Comparison of ENCODE assay signal across 27 mouse cellular contexts in the genomic region with DNA sequence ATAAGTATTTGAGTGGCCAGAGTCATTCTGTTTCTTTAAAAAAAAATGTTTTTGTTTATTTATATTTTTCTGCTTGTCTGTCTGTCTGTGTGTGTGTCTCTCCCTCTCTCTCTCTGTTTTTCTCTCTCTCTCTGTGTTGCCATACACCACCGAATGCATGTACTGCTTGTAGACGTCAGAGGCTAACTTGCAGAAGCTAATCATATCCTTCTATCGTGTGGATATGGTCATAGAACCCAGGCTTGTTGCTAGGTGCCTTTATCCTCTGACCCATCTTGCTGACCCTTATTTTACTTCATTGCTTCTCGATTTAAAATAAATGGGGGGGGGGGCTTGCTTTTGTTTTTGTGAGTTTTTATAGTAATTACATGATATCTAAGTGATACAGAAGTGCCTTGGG. TPM values are rescaled to one million over a fixed set of nuclear protein-coding genes. Genes with fewer than 3 reads are reported as not detected.
DNase-seq lines count a peak whose midpoint lies in the region; ATAC-seq lines count a peak whose summit lies in the region.
"Had no signal": no experiment of that assay in that cellular context is flagged by ENCODE, and none has a peak within 500 bp of the region (broad histone marks: within the 10 kb centered on the region; RNA-seq: fewer than 3 reads in every experiment).

No protein-coding gene starts in this region.

- no peaks in the 10 kb centered on the region for H3K9me3 ChIP-seq in forebrain, embryonic 12.5 days
- no peaks in the 10 kb centered on the region for H3K9me3 ChIP-seq in forebrain, embryonic 15.5 days
- no peaks in the 10 kb centered on the region for H3K9me3 ChIP-seq in heart, embryonic 13.5 days
- H3K9me3 ChIP-seq in intestine, embryonic 14.5 days (ENCODE audit: control insufficient read depth, low read length): no peaks in the 10 kb centered on the region
- no peaks in the 10 kb centered on the region for H3K9me3 ChIP-seq in intestine, embryonic 16.5 days (ENCODE audit: control insufficient read depth, low read length)
- no peaks in the 10 kb centered on the region for H3K9me3 ChIP-seq in midbrain, embryonic 15.5 days
- H3K9me3 ChIP-seq: embryonic facial prominence, embryonic 10.5 days; embryonic facial prominence, embryonic 15.5 days; hindbrain, embryonic 10.5 days; intestine, embryonic 15.5 days; limb, embryonic 13.5 days; lung, embryonic 15.5 days; neural tube, embryonic 13.5 days had no signal

- DNase-seq in heart, adult 9 months (ENCODE audit: low spot score in 2 of 2): no peak
- peak; percentile 12 for DNase-seq in intestine, embryonic 14.5 days (ENCODE audit: low spot score)
- DNase-seq: adrenal gland, adult 8-10 months; cerebellum, adult 8-10 months; cerebellum, postnatal 25 days; gastrocnemius, adult 2 months; gastrocnemius, postnatal 36 days; kidney, adult 8-10 months; kidney, postnatal 4 days; thymus, postnatal 4 days had no signal

- H3K27me3 ChIP-seq in forebrain, embryonic 12.5 days: no peaks in the 10 kb centered on the region
- H3K27me3 ChIP-seq in forebrain, embryonic 15.5 days: no peaks in the 10 kb centered on the region
- no peaks in the 10 kb centered on the region for H3K27me3 ChIP-seq in heart, embryonic 13.5 days (replicated peaks)
- no peaks in the 10 kb centered on the region for H3K27me3 ChIP-seq in intestine, embryonic 14.5 days (replicated peaks; ENCODE audit: control insufficient read depth, insufficient read depth, low read length)
- no peaks in the 10 kb centered on the region for H3K27me3 ChIP-seq in intestine, embryonic 16.5 days (replicated peaks; ENCODE audit: control insufficient read depth, insufficient read depth, low read length)
- 0 out of 2 replicates have a peak, but pooled peaks cover 3% of the 10 kb centered on the region for H3K27me3 ChIP-seq in midbrain, embryonic 15.5 days (replicated peaks)
- H3K27me3 ChIP-seq: embryonic facial prominence, embryonic 15.5 days; intestine, embryonic 15.5 days; limb, embryonic 13.5 days; lung, embryonic 15.5 days; neural tube, embryonic 13.5 days had no signal

- H3K4me1 ChIP-seq in forebrain, embryonic 12.5 days: peaks cover 49% of the 10 kb centered on the region
- peaks cover 60% of the 10 kb centered on the region for H3K4me1 ChIP-seq in forebrain, embryonic 15.5 days
- peaks cover 85% of the 10 kb centered on the region for H3K4me1 ChIP-seq in heart, embryonic 13.5 days
- H3K4me1 ChIP-seq in intestine, embryonic 14.5 days (replicated peaks; ENCODE audit: control insufficient read depth, insufficient read depth, low read length): no peaks in the 10 kb centered on the region; the same call in 1 of the 2 replicates
- no peaks in the 10 kb centered on the region for H3K4me1 ChIP-seq in intestine, embryonic 16.5 days (ENCODE audit: control insufficient read depth, insufficient read depth, low read length)
- H3K4me1 ChIP-seq in midbrain, embryonic 15.5 days: peaks cover 15% of the 10 kb centered on the region
- H3K4me1 ChIP-seq: intestine, embryonic 15.5 days had no signal

- no peak for ATAC-seq in forebrain, embryonic 12.5 days (ENCODE audit: low FRiP score)
- no peak for ATAC-seq in forebrain, embryonic 15.5 days (replicated peaks)
- ATAC-seq in heart, embryonic 13.5 days (ENCODE audit: extremely low read depth, insufficient number of reproducible peaks, low FRiP score, low TSS enrichment): no peak
- ATAC-seq in intestine, embryonic 14.5 days (replicated peaks; ENCODE audit: low FRiP score, low TSS enrichment, low read depth): no peak
- ATAC-seq in intestine, embryonic 16.5 days: no peak
- ATAC-seq in midbrain, embryonic 15.5 days (replicated peaks): peak; percentile 30; the same call in 1 of the 2 replicates
- ATAC-seq: hindbrain, embryonic 16.5 days; intestine, embryonic 15.5 days had no signal

- H3K36me3 ChIP-seq in forebrain, embryonic 12.5 days (replicated peaks): no peaks in the 10 kb centered on the region
- H3K36me3 ChIP-seq in forebrain, embryonic 15.5 days: no peaks in the 10 kb centered on the region
- no peaks in the 10 kb centered on the region; the same call in 1 of the 2 replicates for H3K36me3 ChIP-seq in heart, embryonic 13.5 days
- no peaks in the 10 kb centered on the region for H3K36me3 ChIP-seq in intestine, embryonic 14.5 days (ENCODE audit: control insufficient read depth, insufficient read depth, low read length)
- H3K36me3 ChIP-seq in intestine, embryonic 16.5 days (ENCODE audit: control insufficient read depth, insufficient read depth, low read length): no peaks in the 10 kb centered on the region
- H3K36me3 ChIP-seq in midbrain, embryonic 15.5 days (replicated peaks): no peaks in the 10 kb centered on the region
- H3K36me3 ChIP-seq: embryonic facial prominence, embryonic 10.5 days; embryonic facial prominence, embryonic 15.5 days; G1E; hindbrain, embryonic 10.5 days; intestine, embryonic 15.5 days; lung, embryonic 15.5 days; neural tube, embryonic 13.5 days had no signal

- H3K4me2 ChIP-seq in forebrain, embryonic 12.5 days: no peak overlapping the region
- no peak overlapping the region for H3K4me2 ChIP-seq in forebrain, embryonic 15.5 days (replicated peaks)
- H3K4me2 ChIP-seq in heart, embryonic 13.5 days: no peak overlapping the region
- no peak overlapping the region for H3K4me2 ChIP-seq in intestine, embryonic 14.5 days (ENCODE audit: low read length)
- H3K4me2 ChIP-seq in intestine, embryonic 16.5 days (ENCODE audit: low read depth, low read length): no peak overlapping the region
- no peak overlapping the region for H3K4me2 ChIP-seq in midbrain, embryonic 15.5 days
- H3K4me2 ChIP-seq: embryonic facial prominence, embryonic 15.5 days; intestine, embryonic 15.5 days; limb, embryonic 13.5 days; liver, embryonic 11.5 days; lung, embryonic 15.5 days; neural tube, embryonic 13.5 days had no signal

- no peak overlapping the region for H3K4me3 ChIP-seq in forebrain, embryonic 12.5 days (replicated peaks)
- H3K4me3 ChIP-seq in forebrain, embryonic 15.5 days: no peak overlapping the region
- no peak overlapping the region for H3K4me3 ChIP-seq in heart, embryonic 13.5 days
- no peak overlapping the region for H3K4me3 ChIP-seq in intestine, embryonic 14.5 days (ENCODE audit: low read depth, low read length)
- H3K4me3 ChIP-seq in intestine, embryonic 16.5 days (ENCODE audit: low read length): no peak overlapping the region
- H3K4me3 ChIP-seq in midbrain, embryonic 15.5 days: no peak overlapping the region
- H3K4me3 ChIP-seq: embryonic facial prominence, embryonic 10.5 days; embryonic facial prominence, embryonic 15.5 days; gastrocnemius, adult 2 months; hindbrain, embryonic 10.5 days; intestine, embryonic 15.5 days; limb, embryonic 13.5 days; lung, embryonic 15.5 days; neural tube, embryonic 13.5 days had no signal

- H3K9ac ChIP-seq in forebrain, embryonic 12.5 days: no peak overlapping the region
- H3K9ac ChIP-seq in forebrain, embryonic 15.5 days (replicated peaks): no peak overlapping the region
- peak overlapping the region; percentile 50; the same call in 1 of the 2 replicates for H3K9ac ChIP-seq in heart, embryonic 13.5 days
- H3K9ac ChIP-seq in intestine, embryonic 14.5 days (ENCODE audit: low read length): no peak overlapping the region
- no peak overlapping the region for H3K9ac ChIP-seq in intestine, embryonic 16.5 days (ENCODE audit: low read depth, low read length)
- H3K9ac ChIP-seq in midbrain, embryonic 15.5 days: no peak overlapping the region
- H3K9ac ChIP-seq: embryonic facial prominence, embryonic 15.5 days; intestine, embryonic 15.5 days; limb, embryonic 13.5 days; lung, embryonic 15.5 days; neural tube, embryonic 13.5 days had no signal

- peak overlapping the region; percentile 46 for H3K27ac ChIP-seq in forebrain, embryonic 12.5 days
- no peak overlapping the region for H3K27ac ChIP-seq in forebrain, embryonic 15.5 days (replicated peaks)
- peak overlapping the region; percentile 87 for H3K27ac ChIP-seq in heart, embryonic 13.5 days (replicated peaks)
- H3K27ac ChIP-seq in intestine, embryonic 14.5 days (ENCODE audit: low read depth): no peak overlapping the region
- no peak overlapping the region for H3K27ac ChIP-seq in intestine, embryonic 16.5 days (ENCODE audit: low read length)
- no peak overlapping the region for H3K27ac ChIP-seq in midbrain, embryonic 15.5 days
- H3K27ac ChIP-seq: embryonic facial prominence, embryonic 10.5 days; embryonic facial prominence, embryonic 15.5 days; gastrocnemius, adult 2 months; hindbrain, embryonic 10.5 days; intestine, embryonic 15.5 days; kidney, postnatal 0 days; limb, embryonic 13.5 days; lung, embryonic 15.5 days; neural tube, embryonic 13.5 days had no signal

- WGBS in forebrain, embryonic 12.5 days: 19% methylated on average over 4 of the region's 4 CpGs
- 45% methylated on average over 4 of the region's 4 CpGs for WGBS in forebrain, embryonic 15.5 days
- WGBS in heart, embryonic 13.5 days: 47% methylated on average over 4 of the region's 4 CpGs
- WGBS in intestine, embryonic 14.5 days: 75% methylated on average over 4 of the region's 4 CpGs
- WGBS in intestine, embryonic 16.5 days: 69% methylated on average over 4 of the region's 4 CpGs
- 12% methylated on average over 4 of the region's 4 CpGs for WGBS in midbrain, embryonic 15.5 days

RNA-seq across cellular contexts. Expression of a gene that starts 47.6 kb away (rescaled TPM):
- 50.8 and 52.3 TPM in 2 replicates for polyA plus RNA-seq in forebrain, embryonic 12.5 days (2016; fragmentation: Nextera tagmentation; extraction: Ambion mirVana)
- 39.8 and 45.7 TPM in 2 replicates for polyA plus RNA-seq in forebrain, embryonic 15.5 days (2015; fragmentation: Nextera tagmentation; extraction: Ambion mirVana)
- polyA plus RNA-seq in heart, embryonic 13.5 days (2015; fragmentation: Nextera tagmentation; extraction: Ambion mirVana): 0.48 and 0.55 TPM in 2 replicates
- polyA plus RNA-seq in intestine, embryonic 14.5 days (2014; fragmentation: Nextera tagmentation; extraction: Ambion mirVana): 5.2 and 8.0 TPM in 2 replicates
- polyA plus RNA-seq in intestine, embryonic 16.5 days (2015; fragmentation: Nextera tagmentation; extraction: Ambion mirVana): 2.5 and 2.6 TPM in 2 replicates
- 12.7 and 13.7 TPM in 2 replicates for polyA plus RNA-seq in midbrain, embryonic 15.5 days (2015; fragmentation: Nextera tagmentation; extraction: Ambion mirVana)
- polyA plus RNA-seq: G1E; small intestine, adult 2 months had no signal

RNA-seq across cellular contexts. Expression of a gene that starts 52.9 kb away (rescaled TPM):
- polyA plus RNA-seq in forebrain, embryonic 12.5 days (2016; fragmentation: Nextera tagmentation; extraction: Ambion mirVana): 62.1 and 67.2 TPM in 2 replicates
- 98.3 and 101 TPM in 2 replicates for polyA plus RNA-seq in forebrain, embryonic 15.5 days (2015; fragmentation: Nextera tagmentation; extraction: Ambion mirVana)
- 31.1 and 32.3 TPM in 2 replicates for polyA plus RNA-seq in heart, embryonic 13.5 days (2015; fragmentation: Nextera tagmentation; extraction: Ambion mirVana)
- 42.1 and 43.8 TPM in 2 replicates for polyA plus RNA-seq in intestine, embryonic 14.5 days (2014; fragmentation: Nextera tagmentation; extraction: Ambion mirVana)
- 23.7 and 24.0 TPM in 2 replicates for polyA plus RNA-seq in intestine, embryonic 16.5 days (2015; fragmentation: Nextera tagmentation; extraction: Ambion mirVana)
- polyA plus RNA-seq in midbrain, embryonic 15.5 days (2015; fragmentation: Nextera tagmentation; extraction: Ambion mirVana): 26.5 and 27.8 TPM in 2 replicates

Comparison
In these comparisons a context has a peak if more than half of its experiments do, and no peak if none do; other contexts are left out.
1. H3K27ac ChIP-seq: peak in forebrain, embryonic 12.5 days (single experiment) and heart, embryonic 13.5 days (single experiment); none in forebrain, embryonic 15.5 days (single experiment), intestine, embryonic 14.5 days (single experiment), intestine, embryonic 16.5 days (single experiment) and midbrain, embryonic 15.5 days (single experiment).